Mouse (Mus musculus) erythroblast, embryonic 14.5 days (primary cell): ENCODE measurements around the gene Pcna.

ENCODE experiments used
- GATA1 ChIP-seq: IDR thresholded peaks from 2 replicates; pipeline ENCODE4 v1.6.1; 2012; ENCODE audit warnings: low read length, inconsistent platforms, mixed read lengths
- TAL1 ChIP-seq: IDR thresholded peaks from 3 replicates; pipeline ENCODE4 v1.6.1; 2012; ENCODE audit warnings: low read length, inconsistent platforms, mixed read lengths

- TF ChIP-seq GATA1 (no peak), TAL1 (no peak)
Observed at GRCm38 (mm10) chr2:132252542-132253528, at the start of gene Pcna.
